Mouse (Mus musculus): ENCODE measurements around the gene Supv3l1. TPM values are rescaled to one million over a fixed set of nuclear protein-coding genes. Genes with fewer than 3 reads are reported as not detected.
"Not testable (repeated sequence)": the region's sequence is repeated elsewhere in the genome, so short reads cannot be mapped to it uniquely, and the experiment has no call there.

Supv3l1 gene
- total and polyA plus RNA-seq, 2 experiments from 2014 or later: 26.3 to 34.1 TPM

DNA sequence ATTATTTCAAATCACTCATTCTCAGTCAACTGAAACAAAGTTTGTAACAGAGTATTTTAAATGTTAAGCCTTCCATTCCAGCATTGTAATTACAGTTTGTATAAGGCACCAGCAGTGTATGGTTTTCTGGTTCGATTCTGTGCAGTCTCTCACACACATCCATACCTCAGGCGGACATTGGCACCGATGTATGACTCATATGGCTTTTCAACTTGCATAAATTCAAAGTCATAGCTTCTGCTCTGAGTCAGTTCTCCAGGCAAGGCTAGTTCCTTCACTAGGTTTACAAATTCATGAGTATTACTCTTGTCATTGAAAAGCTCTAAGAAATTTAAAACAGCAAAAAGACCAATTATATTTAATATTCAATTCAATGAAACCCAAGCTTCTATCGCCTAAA lies 20.2 kb upstream of the Supv3l1 start:
- H3K9ac ChIP-seq (replicated peaks; ENCODE audit: low read depth, low read length): no peak overlapping the region

GRCm38 (mm10) chr10:62461321-62461720 lies 11.8 kb upstream of the Supv3l1 start:
- no peak for TF ChIP-seq CTCF (IDR thresholded peaks at IDR 0.05; ENCODE audit: low read depth)
- TF ChIP-seq EP300 (IDR thresholded peaks at IDR 0.05; ENCODE audit: low read depth): no peak
- Histone ChIP-seq H3K36me3 (replicated peaks; ENCODE audit: control insufficient read depth, insufficient read depth, low read length) (peaks cover 58% of the 10 kb centered on the region), H3K4me1 (ENCODE audit: control insufficient read depth, insufficient read depth) (no peaks in the 10 kb centered on the region)

More for the DNA sequence above, 20.2 kb upstream of the Supv3l1 start:
- H3K4me1 ChIP-seq (ENCODE audit: control insufficient read depth, insufficient read depth): no peaks in the 10 kb centered on the region
- H3K27me3 ChIP-seq (ENCODE audit: control insufficient read depth, insufficient read depth, low read length): no peaks in the 10 kb centered on the region
- DNase-seq (ENCODE audit: low spot score) (no peak), ATAC-seq (ENCODE audit: insufficient read depth, low read depth) (no peak)
- H3K4me2 ChIP-seq (ENCODE audit: low read depth, low read length): no peak overlapping the region
- no peak overlapping the region for H3K27ac ChIP-seq (ENCODE audit: low read depth)
- no peaks in the 10 kb centered on the region for H3K9me3 ChIP-seq (replicated peaks; ENCODE audit: control insufficient read depth, low read length)
- peaks cover 7% of the 10 kb centered on the region for H3K36me3 ChIP-seq (replicated peaks; ENCODE audit: control insufficient read depth, insufficient read depth, low read length)
- WGBS: 81% methylated on average over 4 of the region's 4 CpGs
- no peak overlapping the region for H3K4me3 ChIP-seq (ENCODE audit: low read depth, low read length)
- TF ChIP-seq CTCF (IDR thresholded peaks at IDR 0.05; ENCODE audit: low read depth): no peak
- no peak for TF ChIP-seq EP300 (IDR thresholded peaks at IDR 0.05; ENCODE audit: low read depth)

GRCm38 (mm10) chr10:62452001-62452400 lies 2.5 kb upstream of the Supv3l1 start:
- not testable (repeated sequence) for ATAC-seq (ENCODE audit: insufficient read depth, low read depth); H3K4me1 ChIP-seq (ENCODE audit: control insufficient read depth, insufficient read depth); H3K27me3 ChIP-seq (ENCODE audit: control insufficient read depth, insufficient read depth, low read length); H3K27ac ChIP-seq (ENCODE audit: low read depth); DNase-seq (ENCODE audit: low spot score); H3K4me2 ChIP-seq (ENCODE audit: low read depth, low read length); H3K9me3 ChIP-seq (replicated peaks; ENCODE audit: control insufficient read depth, low read length); H3K9ac ChIP-seq (replicated peaks; ENCODE audit: low read depth, low read length); H3K4me3 ChIP-seq (ENCODE audit: low read depth, low read length)
- peaks cover 25% of the 10 kb centered on the region for H3K36me3 ChIP-seq (replicated peaks; ENCODE audit: control insufficient read depth, insufficient read depth, low read length)
- WGBS: 68% methylated on average over 11 of the region's 11 CpGs

More at GRCm38 (mm10) chr10:62461321-62461720, 11.8 kb upstream of the Supv3l1 start:
- Histone ChIP-seq H3K27ac (ENCODE audit: low read depth) (no peak overlapping the region), H3K4me3 (ENCODE audit: low read depth, low read length) (no peak overlapping the region), H3K9ac (replicated peaks; ENCODE audit: low read depth, low read length) (no peak overlapping the region), H3K9me3 (replicated peaks; ENCODE audit: control insufficient read depth, low read length) (no peaks in the 10 kb centered on the region), H3K27me3 (ENCODE audit: control insufficient read depth, insufficient read depth, low read length) (no peaks in the 10 kb centered on the region), H3K4me2 (ENCODE audit: low read depth, low read length) (no peak overlapping the region)
- no peak for DNase-seq (ENCODE audit: low spot score)
- no peak for ATAC-seq (ENCODE audit: insufficient read depth, low read depth)

DNA sequence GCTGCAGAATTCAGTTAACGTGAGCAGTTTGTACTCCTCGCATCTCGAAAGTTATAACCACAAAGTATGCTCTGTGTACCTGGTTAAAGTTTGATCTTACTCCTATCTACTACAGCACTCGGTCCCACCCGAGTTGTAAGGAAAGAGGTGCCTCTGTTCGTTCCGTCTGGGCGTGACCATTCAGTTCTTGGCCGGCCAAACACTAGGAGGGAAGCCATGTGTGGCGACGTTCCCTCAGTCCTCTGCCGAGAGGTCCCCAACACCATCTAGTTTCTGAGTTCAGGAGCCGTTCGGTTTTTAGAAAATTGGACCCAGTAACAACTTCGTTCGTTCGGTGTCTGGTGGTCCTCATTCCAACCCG lies 722 bp upstream of the Supv3l1 start:
- peaks cover 25% of the 10 kb centered on the region for H3K36me3 ChIP-seq (replicated peaks; ENCODE audit: control insufficient read depth, insufficient read depth, low read length)
- no peaks in the 10 kb centered on the region for H3K9me3 ChIP-seq (replicated peaks; ENCODE audit: control insufficient read depth, low read length)
- ATAC-seq (ENCODE audit: insufficient read depth, low read depth): peak; percentile 3; the same call in 1 of the 2 replicates
- WGBS: 43% methylated on average over 18 of the region's 18 CpGs
- H3K9ac ChIP-seq (replicated peaks; ENCODE audit: low read depth, low read length): no peak overlapping the region
- H3K4me1 ChIP-seq (ENCODE audit: control insufficient read depth, insufficient read depth): peaks cover 8% of the 10 kb centered on the region; the same call in 1 of the 2 replicates
- TF ChIP-seq CTCF (IDR thresholded peaks at IDR 0.05; ENCODE audit: low read depth) (no peak), EP300 (IDR thresholded peaks at IDR 0.05; ENCODE audit: low read depth) (no peak)
- H3K27me3 ChIP-seq (ENCODE audit: control insufficient read depth, insufficient read depth, low read length): no peaks in the 10 kb centered on the region
- no peak for DNase-seq (ENCODE audit: low spot score)
- H3K4me3 ChIP-seq (ENCODE audit: low read depth, low read length): peak overlapping the region; percentile 76
- peak overlapping the region; percentile 78 for H3K27ac ChIP-seq (ENCODE audit: low read depth)
- peak overlapping the region; percentile 62 for H3K4me2 ChIP-seq (ENCODE audit: low read depth, low read length)

DNA sequence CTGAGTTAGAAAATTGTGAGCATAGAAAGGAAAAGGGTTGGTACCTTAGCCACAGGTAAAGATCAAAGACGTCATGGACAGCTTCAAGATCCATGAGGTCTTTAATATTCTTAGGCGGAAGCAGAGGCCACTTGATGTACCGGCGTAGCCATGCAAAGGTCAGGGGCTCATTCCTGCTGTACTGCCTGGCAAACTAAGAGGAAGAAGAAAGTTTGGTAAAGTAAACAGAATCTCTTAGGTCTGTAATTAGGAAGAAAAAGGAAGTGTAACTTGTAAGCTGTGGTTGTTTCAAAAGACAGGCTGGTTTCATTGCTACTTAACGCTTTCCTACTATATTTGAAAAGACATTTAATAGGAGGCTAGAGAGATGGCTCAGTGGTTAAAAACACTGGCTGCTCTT lies 19.1 kb downstream of the Supv3l1 start:
- WGBS: 91% methylated on average over 5 of the region's 5 CpGs
- H3K4me3 ChIP-seq (ENCODE audit: low read depth, low read length): no peak overlapping the region

More for the DNA sequence above, 19.1 kb downstream of the Supv3l1 start:
- ATAC-seq (ENCODE audit: insufficient read depth, low read depth) (no peak), DNase-seq (ENCODE audit: low spot score) (no peak)
- Histone ChIP-seq H3K9ac (replicated peaks; ENCODE audit: low read depth, low read length) (no peak overlapping the region), H3K36me3 (replicated peaks; ENCODE audit: control insufficient read depth, insufficient read depth, low read length) (peaks cover 78% of the 10 kb centered on the region), H3K9me3 (replicated peaks; ENCODE audit: control insufficient read depth, low read length) (no peaks in the 10 kb centered on the region), H3K27me3 (ENCODE audit: control insufficient read depth, insufficient read depth, low read length) (no peaks in the 10 kb centered on the region), H3K4me1 (ENCODE audit: control insufficient read depth, insufficient read depth) (no peaks in the 10 kb centered on the region), H3K4me2 (ENCODE audit: low read depth, low read length) (no peak overlapping the region), H3K27ac (ENCODE audit: low read depth) (no peak overlapping the region)
- no peak for TF ChIP-seq EP300 (IDR thresholded peaks at IDR 0.05; ENCODE audit: low read depth)
- no peak for TF ChIP-seq CTCF (IDR thresholded peaks at IDR 0.05; ENCODE audit: low read depth)
